Mouse (Mus musculus) bone marrow macrophage, adult 2 months (primary cell): Measurements from ENCODE around the gene Sdr42e1.

Source experiments
- CTCF ChIP-seq: IDR thresholded peaks from 2 replicates; pipeline ENCODE4 v1.5.1; 2012; ENCODE audit warnings: low read depth, mild to moderate bottlenecking, low read length, moderate library complexity
- POLR2A ChIP-seq: IDR thresholded peaks from 2 replicates; pipeline ENCODE4 v1.6.1; 2012; ENCODE audit warnings: mild to moderate bottlenecking, low read depth, low read length, borderline replicate concordance

GRCm38 (mm10) chr8:117718152-117718860, 44.8 kb upstream of the Sdr42e1 start:
- TF ChIP-seq CTCF, result no peak
- TF ChIP-seq POLR2A, result no peak
